Mouse (Mus musculus) lung, postnatal 0 days (tissue): ENCODE results near the gene Rcan2.
A peak's percentile ranks its signal among the peaks of the same experiment; 100 is the strongest.

Experiments used
- CTCF ChIP-seq: IDR thresholded peaks from 2 replicates; pipeline ENCODE4 v1.5.1; 2016; ENCODE audit warnings: antibody characterized with exemption, mild to moderate bottlenecking
- EP300 ChIP-seq: IDR thresholded peaks from 2 replicates; pipeline ENCODE4 v1.6.1; 2016; ENCODE audit warnings: antibody characterized with exemption, mild to moderate bottlenecking, control low read depth

GRCm38 (mm10) chr17:43868808-43869207, 67.7 kb downstream of the Rcan2 start:
- TF ChIP-seq CTCF (peak; percentile 28; the same call in 1 of the 2 replicates), EP300 (no peak)
